Mouse (Mus musculus) thymus, postnatal 4 days (tissue): ENCODE data around the gene Coa5.
A peak's percentile ranks its signal among the peaks of the same experiment; 100 is the strongest.

ENCODE experiments used
- DNase-seq: peaks from one replicate; pipeline ENCODE4 v3.0.0; 2021

Coa5 gene

DNA sequence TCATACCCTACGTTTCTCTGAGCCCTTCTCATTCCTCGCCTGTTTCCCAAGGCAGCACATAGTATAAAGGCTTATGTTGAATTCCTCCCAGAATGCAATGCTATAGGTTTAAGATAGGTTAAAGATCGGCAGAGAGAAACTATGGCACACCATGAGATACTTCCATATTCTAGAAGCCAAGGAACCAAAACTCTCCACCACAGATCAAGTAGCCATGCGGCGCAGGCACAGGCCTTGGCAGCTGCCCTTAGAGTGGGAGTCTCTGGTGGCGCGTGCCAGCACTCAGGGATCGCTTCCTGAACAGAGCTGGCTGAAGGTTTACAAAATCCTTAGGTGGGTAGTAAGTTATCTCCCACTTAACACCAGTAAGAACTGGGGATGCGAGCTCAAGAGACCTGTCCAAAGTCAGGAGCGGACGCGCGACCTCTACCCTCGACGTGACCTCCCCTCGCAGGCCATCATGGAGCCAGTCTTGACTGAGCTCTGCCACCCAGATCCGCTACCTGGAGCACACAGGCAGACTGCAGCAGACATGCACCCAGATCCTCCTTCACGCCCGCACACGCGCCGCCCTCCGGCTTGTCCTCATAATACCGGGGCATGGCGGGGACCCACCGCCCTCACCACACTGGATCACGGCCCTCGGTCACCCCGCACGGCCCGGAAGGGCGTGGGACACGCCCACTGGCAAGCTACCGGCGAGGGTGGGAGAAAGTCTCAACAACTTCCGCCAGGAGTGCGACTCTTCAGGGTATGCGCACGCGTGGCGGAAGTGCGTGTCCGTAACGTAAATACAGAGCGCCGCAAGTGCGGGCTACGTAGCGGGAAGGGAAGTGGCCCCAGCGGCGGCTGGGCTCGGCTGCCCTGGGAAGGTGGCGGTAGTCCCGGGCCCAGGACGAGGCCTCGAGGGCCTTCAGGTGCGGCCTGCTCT, at the start of gene Coa5, which contains the start of gene Unc50:
TSS of gene Coa5 (minus strand) at position 738 of the 931 bp plus-strand sequence.
TSS of gene Unc50 (plus strand) at position 774 of the 931 bp plus-strand sequence.
- DNase-seq = peak; percentile 91

DNA sequence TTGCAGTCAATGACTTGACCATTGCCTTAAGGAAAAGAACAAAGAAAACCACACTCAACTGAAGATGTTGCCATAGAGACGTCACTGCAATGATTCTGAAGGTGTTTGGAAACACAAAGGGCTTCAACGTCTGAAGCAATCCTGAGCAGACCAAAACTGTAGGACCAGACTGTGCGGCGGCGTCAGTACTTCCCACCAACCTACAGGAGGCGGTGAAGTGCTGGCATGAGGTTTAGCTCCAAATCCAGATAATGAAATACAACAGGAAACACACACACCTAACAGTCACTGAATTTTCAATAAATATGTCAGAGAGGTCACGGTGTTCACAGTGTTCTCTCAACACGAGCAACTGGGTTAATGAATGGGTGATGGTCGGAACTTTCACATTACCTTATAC, 49.2 kb upstream of the Coa5 start:
- peak; percentile 83 for DNase-seq

- DNase-seq = peak; percentile 26
Observed at GRCm38 (mm10) chr1:37478416-37478815, 48.5 kb upstream of the Coa5 start.

GRCm38 (mm10) chr1:37477928-37478327, 48.0 kb upstream of the Coa5 start:
- DNase-seq = peak; percentile 38

GRCm38 (mm10) chr1:37477250-37477649, 47.3 kb upstream of the Coa5 start:
- DNase-seq = no peak

GRCm38 (mm10) chr1:37475312-37475711, 45.4 kb upstream of the Coa5 start:
- no peak for DNase-seq

DNA sequence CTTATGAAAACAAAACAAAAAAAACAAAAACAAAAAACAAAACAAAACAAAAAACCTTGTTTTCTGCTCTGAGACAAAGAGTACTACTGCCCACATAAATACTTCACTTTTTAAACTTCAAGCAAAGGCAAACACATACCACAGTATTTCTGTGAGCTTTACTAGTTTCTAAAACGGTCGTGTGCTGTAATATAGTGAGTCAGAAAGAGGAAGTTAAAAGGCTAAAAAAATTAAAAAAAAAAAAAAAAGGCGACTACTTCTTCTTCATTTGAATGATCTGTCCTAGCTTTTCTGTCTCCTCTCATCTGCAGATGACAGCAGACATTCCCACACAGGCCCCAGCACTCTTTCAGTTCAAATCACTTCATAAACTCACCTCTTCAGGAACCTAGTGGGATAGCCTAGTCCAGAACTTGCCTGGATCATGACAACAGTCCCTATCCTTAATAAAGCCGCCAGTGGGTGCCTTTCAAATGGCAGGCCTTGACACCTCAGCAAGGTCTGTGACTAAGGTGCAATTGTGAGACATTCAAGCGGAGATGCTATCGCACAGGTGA, 44.8 kb upstream of the Coa5 start:
- no peak for DNase-seq

- DNase-seq = peak; percentile 51
Observed at GRCm38 (mm10) chr1:37474046-37474445, 44.1 kb upstream of the Coa5 start.

GRCm38 (mm10) chr1:37473251-37473650, 43.3 kb upstream of the Coa5 start:
- peak; percentile 72 for DNase-seq

DNA sequence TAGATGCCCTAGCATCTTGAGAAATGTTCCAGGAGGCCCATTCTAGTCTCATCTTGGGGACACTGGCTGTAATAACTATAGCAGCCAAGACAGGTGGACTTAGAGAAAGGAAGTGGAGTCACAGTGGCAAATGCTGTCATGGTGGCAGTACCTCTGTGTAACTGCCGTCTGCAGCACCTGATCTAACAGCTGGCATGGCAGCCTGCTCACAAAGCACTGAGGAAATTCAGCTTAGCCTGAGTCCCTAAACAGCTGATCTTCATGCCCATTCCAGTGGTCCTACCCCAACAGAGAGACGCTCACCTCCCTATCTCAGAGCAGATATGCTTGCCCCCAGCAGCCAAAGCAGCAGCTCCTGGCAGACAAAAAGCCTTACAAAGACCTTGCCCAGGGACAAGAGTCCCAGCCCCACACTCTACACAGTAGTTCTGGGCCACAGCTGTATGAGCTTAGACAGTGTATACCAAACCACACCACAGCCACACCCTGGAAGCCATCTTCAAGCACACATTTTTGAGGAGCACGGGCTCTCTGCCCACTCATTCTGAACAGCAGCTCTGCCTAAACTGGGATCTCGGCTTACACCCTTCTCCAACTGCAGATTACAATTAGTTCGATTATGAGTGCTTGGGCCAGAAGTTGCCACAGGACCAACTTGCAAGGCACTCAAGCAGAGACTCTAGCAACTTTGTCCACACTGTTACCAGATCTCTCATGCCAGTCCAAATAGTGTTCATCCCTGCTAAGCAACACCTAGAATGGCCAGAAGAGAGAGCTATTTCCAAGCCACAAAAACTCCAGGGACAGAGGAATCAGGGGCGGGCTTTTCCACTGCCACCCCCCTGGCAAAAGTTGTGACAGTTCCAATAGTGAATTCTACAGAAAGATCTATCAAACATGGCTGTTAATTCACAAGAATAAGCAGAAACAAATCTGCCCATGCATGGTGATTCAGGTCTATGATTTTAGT, 41.6 kb upstream of the Coa5 start:
- DNase-seq = peak; percentile 52

- DNase-seq = no peak
Observed at GRCm38 (mm10) chr1:37469007-37469406, 39.1 kb upstream of the Coa5 start.

DNA sequence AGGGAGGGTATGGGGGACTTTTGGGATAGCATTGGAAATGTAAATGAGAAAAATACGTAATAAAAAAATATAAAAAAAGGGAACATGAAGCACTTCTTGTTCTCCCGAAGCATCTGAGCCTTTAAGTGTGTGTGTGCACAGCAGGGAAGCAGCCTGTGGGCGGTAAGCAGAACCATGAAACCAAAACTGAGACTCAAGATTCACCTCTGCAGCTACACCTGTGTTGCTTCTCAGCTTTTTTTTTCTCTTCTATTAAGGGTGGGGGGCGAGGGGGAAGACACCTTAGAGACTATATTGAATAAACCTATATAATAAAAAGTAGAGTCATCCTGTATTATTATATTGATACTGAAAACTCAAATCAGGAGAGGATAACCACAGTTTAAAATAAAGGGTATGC, 37.9 kb upstream of the Coa5 start:
- DNase-seq = no peak

DNA sequence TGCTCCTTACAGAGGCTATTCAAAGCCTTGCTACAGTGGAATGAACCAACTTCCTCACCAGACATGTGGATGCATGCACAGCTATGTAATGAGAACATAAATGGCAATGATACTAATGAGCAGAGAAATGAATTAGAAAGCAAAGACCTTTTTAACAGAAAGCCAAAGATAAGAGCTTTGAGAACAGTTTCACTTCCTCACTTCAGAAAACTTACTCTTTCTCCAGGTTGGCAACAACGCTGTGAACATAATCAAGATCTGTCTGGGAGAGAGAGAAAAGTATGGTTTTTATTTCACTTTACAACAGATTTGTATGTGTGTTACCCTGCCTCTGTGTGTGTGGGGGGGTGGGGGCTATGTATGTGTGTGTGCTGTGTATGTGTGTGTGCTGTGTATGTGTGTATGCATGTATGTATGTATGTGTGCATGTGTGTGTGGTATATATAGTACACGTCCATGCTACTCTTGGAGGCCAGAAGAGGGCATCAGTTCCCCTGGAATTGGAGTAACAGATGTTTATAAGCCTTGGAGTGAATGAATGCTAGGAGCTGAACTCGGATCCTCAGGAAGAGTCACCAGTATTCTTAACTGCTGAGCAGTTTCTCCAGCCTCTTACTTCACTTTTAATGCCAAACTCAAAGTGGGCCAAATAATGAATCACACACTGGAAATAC, 36.6 kb upstream of the Coa5 start:
- no peak for DNase-seq

GRCm38 (mm10) chr1:37464878-37465452, 35.1 kb upstream of the Coa5 start:
- DNase-seq = no peak

DNA sequence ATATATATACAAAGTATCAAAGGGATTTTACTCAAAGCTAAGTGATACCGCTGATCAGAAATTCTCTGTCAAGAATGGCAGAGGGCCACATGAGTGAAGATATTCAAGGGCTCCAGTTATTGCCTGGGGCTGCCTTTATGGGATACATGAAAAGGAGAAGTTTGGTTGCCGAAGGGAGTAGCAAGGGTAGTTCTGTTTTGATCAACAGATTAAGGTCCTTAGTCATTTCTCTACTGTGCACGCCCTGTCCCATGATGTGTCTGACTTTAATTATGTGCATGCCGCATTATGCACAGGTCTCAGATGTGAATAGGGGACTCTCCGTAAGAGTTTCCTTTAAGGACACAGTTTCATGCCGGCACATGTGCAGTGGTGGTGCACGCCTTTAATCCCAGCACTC, 27.6 kb upstream of the Coa5 start:
- no peak for DNase-seq

DNA sequence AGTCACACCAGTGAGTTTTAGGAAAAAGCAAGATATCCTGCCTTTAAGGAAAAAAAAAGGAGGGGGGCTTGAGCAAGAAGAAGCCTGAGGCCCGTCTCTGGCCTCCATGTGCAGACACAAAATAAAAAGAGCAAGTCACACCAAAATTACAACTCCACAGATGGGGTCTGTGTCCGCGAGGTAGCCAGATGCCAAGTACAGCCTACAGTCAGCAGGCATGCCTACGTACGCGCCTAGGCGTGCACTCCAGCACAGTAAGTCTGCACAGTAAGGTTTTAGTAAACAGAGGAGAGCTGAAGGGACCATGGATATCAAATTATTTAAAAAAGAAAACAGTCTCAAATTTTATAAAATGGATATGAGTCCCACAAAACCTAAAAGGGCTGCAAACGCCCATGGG, 21.4 kb upstream of the Coa5 start:
- no peak for DNase-seq

DNA sequence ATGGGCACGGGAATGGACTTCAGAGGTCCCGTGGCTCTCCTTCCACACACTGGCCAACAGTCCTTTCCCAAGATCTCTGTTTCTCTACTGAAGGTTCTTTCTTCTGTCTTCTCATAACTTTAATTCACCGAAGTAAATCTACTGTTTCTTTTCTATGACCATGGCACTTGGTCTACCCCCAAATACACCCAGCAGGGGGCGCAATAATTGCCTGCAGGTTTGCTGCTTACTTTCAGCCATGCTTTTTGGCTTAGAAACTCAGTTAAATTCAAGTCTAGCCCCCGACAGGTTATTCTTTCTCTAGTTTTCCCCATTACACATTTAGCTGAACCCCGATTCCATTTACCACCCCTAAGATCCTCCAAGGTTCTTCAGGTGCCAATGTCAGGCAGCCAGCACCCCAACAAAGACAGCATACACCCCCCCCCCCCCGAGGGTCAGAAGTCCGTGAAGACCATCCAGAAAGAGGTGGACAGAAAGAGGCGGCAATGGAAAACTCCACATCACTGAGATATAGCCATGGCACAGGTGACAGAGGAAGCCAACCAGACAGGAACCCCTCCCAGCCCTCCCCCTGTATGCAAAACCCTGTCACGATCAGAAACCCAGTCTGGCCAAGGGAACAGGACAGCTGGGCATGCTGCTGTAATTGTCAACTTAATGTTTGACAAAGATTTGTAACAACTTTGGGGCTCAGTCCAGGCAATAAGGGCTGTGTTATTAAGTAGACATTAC, 18.6 kb upstream of the Coa5 start:
- peak; percentile 92 for DNase-seq

DNA sequence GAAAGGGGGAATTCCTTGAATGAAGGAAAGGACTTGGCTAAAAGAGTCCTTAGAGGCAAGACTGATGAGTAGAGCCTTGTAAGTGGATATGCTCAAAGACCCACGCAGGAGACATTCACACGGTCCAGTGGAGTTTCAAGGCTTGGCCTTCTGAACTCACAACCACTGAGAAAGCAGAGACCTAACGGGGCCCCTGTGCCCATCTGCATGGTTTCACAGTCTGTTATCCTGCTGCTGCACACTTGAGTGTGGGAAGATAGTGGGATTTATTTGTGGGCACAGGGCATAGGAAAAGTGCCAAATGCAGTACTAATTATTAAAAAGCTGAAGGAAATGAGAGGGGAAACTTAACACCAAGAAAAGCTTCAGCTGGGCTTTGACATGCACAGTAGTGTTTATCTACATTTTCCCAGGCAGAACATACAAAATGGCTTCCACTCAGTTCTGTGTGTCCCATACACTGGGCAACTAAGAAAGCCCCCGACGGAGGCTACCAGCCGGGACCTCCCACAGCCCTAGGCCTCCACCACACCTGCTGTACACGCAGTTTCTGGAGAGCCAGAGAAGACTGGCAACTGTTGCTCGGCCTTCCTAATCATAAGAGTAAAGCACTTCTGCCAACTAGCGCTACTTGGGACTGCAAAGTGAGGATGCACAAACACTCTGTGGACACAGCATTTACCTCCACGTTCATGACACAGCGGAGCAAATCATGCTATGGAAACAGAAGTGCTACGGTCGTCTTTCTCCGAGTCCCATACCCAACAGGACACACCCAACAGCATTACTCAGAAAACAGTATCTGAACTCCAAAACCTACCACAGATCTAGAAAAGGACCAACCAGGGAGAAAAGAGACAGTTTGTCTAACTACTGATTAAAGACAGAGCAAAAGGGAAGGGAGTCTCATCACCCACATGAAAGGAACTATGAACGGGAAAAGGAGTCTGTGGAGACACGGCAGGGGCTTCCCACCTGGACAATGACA, 13.2 kb upstream of the Coa5 start:
- no peak for DNase-seq

- no peak for DNase-seq
Observed at GRCm38 (mm10) chr1:37436419-37436818, 6.5 kb upstream of the Coa5 start.

DNA sequence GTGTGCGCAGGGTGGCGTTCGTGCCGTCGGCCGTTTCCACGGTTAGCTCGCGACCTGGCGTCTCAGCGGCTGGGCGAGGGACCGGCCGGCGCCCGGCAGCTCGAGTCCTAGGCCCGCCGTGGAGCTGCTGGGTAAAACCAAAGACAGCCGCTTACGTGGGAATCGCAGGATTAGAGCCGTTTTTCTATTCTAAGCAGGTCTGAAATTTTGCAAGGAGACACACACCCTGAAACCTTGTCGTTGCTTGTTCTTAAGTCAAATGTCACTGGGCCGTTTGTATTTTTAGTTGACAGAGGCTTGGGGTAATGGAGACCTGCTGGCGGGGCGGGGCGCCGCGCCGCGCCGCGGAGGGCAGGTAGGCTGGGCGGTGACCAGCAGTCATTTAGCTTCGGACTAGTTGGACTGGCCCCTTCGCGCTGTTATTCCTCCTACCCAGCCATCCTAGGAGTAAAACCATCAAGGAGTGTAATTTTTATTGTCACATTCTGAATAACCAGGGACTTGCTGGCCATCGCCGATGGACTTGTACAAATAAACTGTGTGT, 466 bp upstream of the Coa5 start:
- no peak for DNase-seq
